Mouse (Mus musculus) limb, embryonic 12.5 days (tissue): ENCODE results near the gene Zfy1. TPM values are rescaled to one million over a fixed set of nuclear protein-coding genes. Genes with fewer than 3 reads are reported as not detected.
"Not testable (repeated sequence)": the region's sequence is repeated elsewhere in the genome, so short reads cannot be mapped to it uniquely, and the experiment has no call there.

ENCODE experiments used
- ATAC-seq: fragments of 200-750 bp; cut with Nextera tagmentation; 2 replicates; pipeline ENCODE4 v1.8.0; 2017; ENCODE audit warnings: low read depth, moderate TSS enrichment; ENCODE audit not compliant: insufficient number of reproducible peaks, insufficient read depth, low FRiP score, low TSS enrichment
- H3K27ac ChIP-seq: fragments of 300-500 bp; sonication (generic); 2 replicates; pipeline ENCODE4 v1.5.1; 2016; ENCODE audit warnings: mild to moderate bottlenecking, moderate library complexity
- H3K27me3 ChIP-seq: fragments of 300-500 bp; sonication (generic); 2 replicates; pipeline ENCODE4 v1.6.1; 2016; ENCODE audit warnings: mild to moderate bottlenecking, moderate library complexity
- H3K36me3 ChIP-seq: fragments of 300-500 bp; sonication (generic); 2 replicates; pipeline ENCODE4 v1.6.1; 2016; ENCODE audit warnings: mild to moderate bottlenecking, moderate library complexity
- H3K4me1 ChIP-seq: fragments of 300-500 bp; sonication (generic); replicated peaks from 2 replicates; pipeline ENCODE4 v1.6.1; 2016
- H3K4me2 ChIP-seq: fragments of 300-500 bp; sonication (generic); 2 replicates; pipeline ENCODE4 v1.6.1; 2016; ENCODE audit warnings: mild to moderate bottlenecking, moderate library complexity
- H3K4me3 ChIP-seq: fragments of 300-500 bp; sonication (generic); replicated peaks from 2 replicates; pipeline ENCODE4 v1.5.1; 2016; ENCODE audit warnings: mild to moderate bottlenecking
- H3K9ac ChIP-seq: fragments of 300-500 bp; sonication (generic); replicated peaks from 2 replicates; pipeline ENCODE4 v1.6.1; 2016; ENCODE audit warnings: mild to moderate bottlenecking, moderate library complexity
- H3K9me3 ChIP-seq: fragments of 300-500 bp; sonication (generic); 2 replicates; pipeline ENCODE4 v1.6.1; 2016; ENCODE audit warnings: mild to moderate bottlenecking, moderate library complexity
- WGBS: fragments of 180-500 bp; shearing (Covaris S2); methylation state at CpG from one replicate; pipeline ENCODE4 v1.1.7; 2016; 5-methylcytosine and 5-hydroxymethylcytosine counted together
- polyA plus RNA-seq: library from polyadenylated mRNA; unstranded; fragments of >200 nt; fragmentation: Nextera tagmentation; extraction: Ambion mirVana; gene quantifications from 2 replicates; pipeline ENCODE4 v1.2.1, GENCODE M21; 2016

Gene Zfy1
- not detected in 2 replicates for polyA plus RNA-seq

- not testable (repeated sequence) for H3K27ac ChIP-seq, H3K27me3 ChIP-seq, H3K9ac ChIP-seq, ATAC-seq, H3K9me3 ChIP-seq, H3K4me2 ChIP-seq, H3K36me3 ChIP-seq, H3K4me1 ChIP-seq, H3K4me3 ChIP-seq
- WGBS, result 92% methylated on average over 4 of the region's 11 CpGs
Measured at GRCm38 (mm10) chrY:797309-797708, at the start of gene Zfy1. TSS of gene Zfy1 (minus strand) at chrY:797409.

GRCm38 (mm10) chrY:818396-818795 is 21.2 kb upstream of the Zfy1 start, which contains the start of gene Uba1y:
TSS of gene Uba1y (plus strand) at chrY:818649.
- Histone ChIP-seq H3K27ac (no peak within 1 kb of the TSS), H3K36me3 (no peaks in the 10 kb centered on the region), H3K4me2 (no peak within 1 kb of the TSS), H3K4me1 (no peaks in the 10 kb centered on the region), H3K27me3 (no peaks in the 10 kb centered on the region), H3K9me3 (no peaks in the 10 kb centered on the region), H3K4me3 (no peak within 1 kb of the TSS), H3K9ac (no peak within 1 kb of the TSS)
- 78% methylated on average over 13 of the region's 15 CpGs for WGBS
- no peak for ATAC-seq

GRCm38 (mm10) chrY:808991-809661 is 11.9 kb upstream of the Zfy1 start:
- no peaks in the 10 kb centered on the region for H3K9me3 ChIP-seq
- under 1% methylated on average over 14 of the region's 15 CpGs for WGBS
- H3K27ac ChIP-seq, result no peak overlapping the region
- no peaks in the 10 kb centered on the region for H3K4me1 ChIP-seq
- ATAC-seq, result peak; percentile 59; the same call in 1 of the 2 replicates
- peak overlapping the region; percentile 41 for H3K4me2 ChIP-seq
- H3K27me3 ChIP-seq, result no peaks in the 10 kb centered on the region
- no peak overlapping the region for H3K9ac ChIP-seq
- H3K4me3 ChIP-seq, result peak overlapping the region; percentile 21; the same call in 1 of the 2 replicates
- no peaks in the 10 kb centered on the region for H3K36me3 ChIP-seq

Other genes starting within 250 kb of the Zfy1 start
- not detected in 2 replicates for gene Uba1y, start 21.2 kb upstream of the Zfy1 start, polyA plus RNA-seq
- 13.1 and 13.4 TPM in 2 replicates for gene Kdm5d, start 100.4 kb upstream of the Zfy1 start, polyA plus RNA-seq
- 40.0 and 40.8 TPM in 2 replicates for gene Eif2s3y, start 213.1 kb upstream of the Zfy1 start, polyA plus RNA-seq